Mouse (Mus musculus) mouse embryonic stem cell (cell line): Measurements from ENCODE around the gene Mepce.
"Not testable (repeated sequence)": the region's sequence is repeated elsewhere in the genome, so short reads cannot be mapped to it uniquely, and the experiment has no call there.

ENCODE experiments used
- in situ Hi-C, 2 experiments: fragments of 300-500 bp; cut with MboI; formaldehyde crosslinking; loops; 1 replicate in 1 of 2; 3 replicates in 1 of 2; pipeline ENCODE4 v1.14.3; 2019 to 2020; ENCODE audit warnings: low sequenced_read_pairs in 2 of 2, low pct_unique_long_range_greater_than_20kb in 1 of 2, mixed read lengths in 1 of 2; ENCODE audit not compliant: unreplicated experiment in 1 of 2

The Mepce gene

GRCm38 (mm10) chr5:137772755-137773154, 14.7 kb downstream of the Mepce start:
- in situ Hi-C loops = no loop called here

DNA sequence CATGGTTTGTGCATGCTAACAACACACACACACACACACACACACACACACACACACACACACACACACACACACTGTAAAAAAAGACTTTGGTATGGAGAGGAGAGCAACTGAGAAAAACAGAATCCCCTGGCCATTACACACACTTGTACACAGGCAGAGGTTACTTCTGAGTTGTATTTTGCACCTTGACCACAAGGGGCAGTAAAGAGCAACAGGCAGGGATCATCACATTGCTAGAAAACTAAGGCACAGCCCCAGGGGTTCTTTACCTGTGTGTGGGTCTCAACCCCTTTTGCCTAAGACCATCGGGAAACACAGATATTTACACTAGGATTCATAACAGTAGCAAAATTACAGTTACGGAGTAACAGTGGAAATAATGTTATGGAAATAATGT, 16.7 kb downstream of the Mepce start:
- in situ Hi-C loops = no loop called here

- in situ Hi-C loops = no loop called here
Measured at GRCm38 (mm10) chr5:137768475-137768874, 19.0 kb downstream of the Mepce start.

DNA sequence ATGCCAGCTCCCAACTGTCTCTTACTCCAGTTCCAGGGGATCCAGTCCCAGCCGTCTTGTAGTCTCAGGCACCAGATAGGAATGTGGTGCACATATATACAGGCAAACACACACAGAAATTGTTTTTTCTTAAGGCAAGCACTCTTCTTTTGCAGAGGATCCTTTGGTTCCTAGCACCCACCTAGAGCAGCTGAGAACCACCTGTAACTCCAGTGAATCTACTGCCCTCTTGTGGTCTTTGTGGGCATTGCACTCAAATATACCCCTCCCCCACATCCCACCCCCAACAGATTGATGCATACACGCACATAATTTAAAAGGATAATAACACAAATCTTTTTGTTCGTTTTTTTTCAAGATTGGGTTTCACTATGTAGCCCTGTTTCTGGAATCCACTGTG, 21.2 kb downstream of the Mepce start:
- in situ Hi-C loops = no loop called here

- in situ Hi-C loops = loop anchor here (5.0 kb wide), 1 partner anchor 112 kb away; no protein-coding TSS in a partner anchor
Measured at GRCm38 (mm10) chr5:137764609-137765340, 22.7 kb downstream of the Mepce start.

- in situ Hi-C loops = loop anchor here (5.0 kb wide), 1 partner anchor 108 kb away; no protein-coding TSS in a partner anchor
Measured at GRCm38 (mm10) chr5:137759971-137760412, 27.5 kb downstream of the Mepce start.

DNA sequence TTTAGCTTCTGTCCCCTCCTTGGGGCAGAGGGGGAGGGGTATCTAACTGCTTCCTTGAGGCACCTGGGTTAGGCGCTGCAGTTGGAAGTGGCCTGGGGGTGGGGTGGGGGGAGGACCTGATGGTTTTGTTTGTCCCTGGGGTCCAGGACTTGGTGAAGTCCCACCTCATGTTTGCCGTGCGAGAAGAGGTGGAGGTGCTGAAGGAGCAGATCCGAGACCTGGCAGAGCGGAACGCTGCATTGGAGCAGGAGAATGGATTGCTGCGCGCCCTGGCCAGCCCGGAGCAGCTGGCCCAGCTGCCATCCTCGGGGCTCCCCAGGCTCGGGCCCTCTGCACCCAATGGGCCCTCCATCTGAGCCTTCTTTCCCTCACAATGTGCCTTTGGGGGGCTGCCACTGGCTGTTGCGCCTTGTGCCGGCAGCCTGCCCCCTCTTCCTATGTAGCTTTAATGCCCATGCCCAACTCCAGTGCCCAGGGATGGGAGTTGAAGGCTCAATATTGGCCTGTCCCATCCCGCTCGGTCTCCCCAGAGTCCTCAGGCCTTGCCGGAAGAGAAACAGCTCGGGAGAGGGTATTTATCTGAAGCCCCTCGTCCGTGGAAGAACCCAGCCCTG, 28.4 kb downstream of the Mepce start:
- in situ Hi-C loops = no loop called here

DNA sequence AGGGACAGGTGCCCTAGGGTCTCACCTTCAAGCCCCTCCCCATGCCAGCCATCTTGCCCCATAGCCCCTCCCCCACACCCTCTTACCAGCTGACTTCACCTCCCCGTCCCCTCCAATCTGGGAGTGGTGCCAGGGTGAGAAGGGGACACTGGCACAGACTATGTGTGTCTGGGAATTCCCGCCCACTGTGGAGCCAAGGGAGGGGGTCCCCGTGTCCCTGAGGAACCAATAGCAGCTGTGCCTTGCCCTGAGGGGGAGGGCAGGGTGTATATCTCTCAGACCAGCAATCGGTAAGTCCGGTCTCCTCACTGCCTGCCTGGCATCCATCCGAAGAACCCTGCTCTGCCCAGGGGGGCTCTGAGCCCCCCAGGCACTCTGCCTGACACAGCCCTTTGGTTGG, 29.6 kb downstream of the Mepce start:
- in situ Hi-C loops = no loop called here

DNA sequence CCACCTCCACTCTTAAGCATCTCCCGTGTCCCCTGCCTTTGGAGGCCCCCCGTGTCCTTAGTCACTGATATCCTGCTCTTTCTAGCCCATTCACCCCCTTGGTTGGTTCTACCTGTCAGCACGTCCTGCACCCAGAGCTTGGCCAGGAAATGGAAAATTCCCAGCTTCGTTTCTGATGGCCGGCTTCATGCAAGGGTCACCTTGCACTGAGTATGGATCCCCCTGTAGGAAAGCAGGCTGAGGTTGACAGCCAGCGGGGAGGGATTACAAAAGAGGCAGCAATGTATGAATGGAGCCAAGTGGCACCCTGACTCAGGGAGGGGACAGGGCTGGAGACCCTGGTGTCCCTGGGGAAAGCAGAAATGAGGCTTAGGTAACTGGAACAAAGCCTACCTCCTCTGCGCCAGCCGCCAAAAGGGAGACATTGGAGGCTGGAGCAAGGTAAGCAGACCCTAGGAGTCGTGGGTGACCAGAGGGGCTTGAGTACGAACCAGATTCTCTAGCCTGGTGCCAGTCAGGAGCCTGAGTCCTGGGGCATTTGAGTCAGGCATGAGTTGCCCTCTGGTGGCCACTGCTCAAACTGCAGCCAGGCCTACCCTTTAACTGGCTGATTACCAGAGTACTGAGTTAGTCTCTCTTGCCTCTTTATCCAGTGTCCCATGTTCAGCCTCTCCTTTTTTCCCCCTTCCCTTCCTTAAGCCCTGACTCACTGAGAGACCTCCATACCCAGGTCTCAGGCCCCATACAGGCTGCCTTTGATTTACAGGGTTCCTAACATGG, 30.4 kb downstream of the Mepce start:
- in situ Hi-C loops = no loop called here

- in situ Hi-C loops = no loop called here
Measured at GRCm38 (mm10) chr5:137756106-137756505, 31.3 kb downstream of the Mepce start.

- in situ Hi-C loops = no loop called here
Measured at GRCm38 (mm10) chr5:137755425-137755824, 32.0 kb downstream of the Mepce start.

- in situ Hi-C loops = no loop called here
Measured at GRCm38 (mm10) chr5:137753111-137753832, 34.2 kb downstream of the Mepce start.

DNA sequence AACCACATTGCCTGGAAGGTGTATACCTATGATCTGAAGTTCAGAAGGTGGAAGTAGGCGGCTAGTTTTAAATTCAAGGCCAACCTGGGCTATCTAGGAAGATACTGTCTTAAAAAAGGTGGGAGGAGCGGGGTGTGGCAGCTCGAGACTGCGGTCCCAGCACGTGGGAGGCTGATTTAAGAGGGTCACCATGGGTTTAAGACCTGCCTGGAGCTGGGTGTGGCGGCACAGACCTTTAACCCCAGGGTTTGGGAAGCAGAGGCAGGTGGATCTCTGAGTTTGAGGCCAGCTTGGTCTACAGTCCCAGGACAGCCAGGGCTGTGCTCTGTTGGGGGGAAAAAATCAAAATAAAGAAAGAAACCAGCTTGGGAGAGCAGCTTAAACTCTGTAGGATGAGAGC, 35.5 kb downstream of the Mepce start:
- in situ Hi-C loops = no loop called here

DNA sequence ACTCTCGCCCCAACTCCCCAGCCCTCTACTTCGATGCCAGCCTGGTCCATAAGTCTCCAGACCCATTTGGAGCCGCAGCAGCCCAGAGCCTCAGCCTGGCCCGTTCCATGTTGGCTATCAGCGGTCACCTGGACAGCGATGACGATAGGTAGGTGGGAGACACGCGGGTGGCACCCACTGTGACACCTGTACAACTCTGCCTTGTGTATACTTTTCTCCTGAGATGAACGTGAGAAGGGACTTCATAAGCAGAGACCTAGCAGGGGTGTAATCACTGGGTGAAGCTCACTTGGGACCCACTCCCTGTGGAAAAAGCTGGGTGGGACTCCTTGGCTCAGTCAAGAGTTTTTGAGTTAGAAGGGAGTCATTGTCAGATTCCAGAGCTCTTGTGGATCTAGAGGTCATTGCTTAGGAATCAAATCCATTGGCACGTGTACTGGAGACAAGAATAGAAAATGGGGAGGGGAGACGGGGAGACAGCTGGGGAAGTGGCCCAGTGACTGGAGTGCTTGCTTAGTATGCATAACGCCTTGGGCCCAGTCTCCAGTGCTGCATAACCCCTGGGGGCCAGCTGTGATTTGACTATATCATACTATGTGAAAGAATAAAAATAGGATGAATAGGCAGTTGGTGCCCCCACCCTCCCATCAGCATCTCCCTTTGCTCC, 36.1 kb downstream of the Mepce start:
- in situ Hi-C loops = no loop called here

DNA sequence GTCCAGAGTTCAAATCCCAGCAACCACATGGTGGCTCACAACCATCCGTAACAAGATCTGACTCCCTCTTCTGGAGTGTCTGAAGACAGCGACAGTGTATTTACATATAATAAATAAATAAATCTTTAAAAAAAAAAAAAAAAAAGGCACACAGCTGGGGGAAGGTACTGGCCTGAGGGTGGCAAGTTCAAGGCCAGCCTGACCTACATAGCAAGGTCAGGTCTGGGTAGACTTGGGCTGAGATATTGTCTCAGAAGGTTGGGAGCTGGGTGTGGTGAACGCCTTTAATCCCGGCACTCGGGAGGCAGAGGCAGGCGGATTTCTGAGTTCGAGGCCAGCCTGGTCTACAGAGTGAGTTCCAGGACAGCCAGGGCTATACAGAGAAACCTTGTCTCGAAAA, 37.2 kb downstream of the Mepce start:
- in situ Hi-C loops = not testable (repeated sequence)

DNA sequence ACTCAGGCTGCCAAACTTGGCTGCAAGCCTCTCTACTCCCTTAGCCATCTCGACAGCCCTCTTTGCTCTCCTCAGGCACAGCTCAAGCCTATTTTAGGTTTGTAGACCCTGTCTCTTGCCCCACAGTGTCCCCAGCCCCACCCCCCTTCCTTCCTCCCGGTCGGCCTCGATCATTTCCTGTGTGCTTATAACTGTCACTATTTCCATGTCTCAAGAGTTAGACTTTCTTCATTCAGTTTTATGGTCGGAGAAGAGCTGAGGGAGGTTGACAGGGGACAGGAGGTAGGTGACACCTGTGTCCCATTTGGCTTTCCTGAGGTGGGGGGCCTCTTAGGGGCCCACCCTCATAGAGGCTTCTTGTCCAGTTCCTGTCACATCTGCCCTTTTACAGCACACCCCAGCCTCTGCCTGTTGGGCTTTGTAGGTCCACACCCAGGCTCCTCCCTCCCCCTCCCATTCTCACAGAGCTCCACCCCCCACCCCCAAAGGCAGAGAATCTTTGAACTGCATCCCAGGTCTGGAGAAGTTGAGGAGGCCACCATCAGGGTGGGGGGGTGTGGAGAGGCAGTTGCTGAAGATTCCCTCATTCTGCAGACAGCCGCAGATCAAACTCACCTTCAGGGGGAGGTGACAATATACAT, 38.1 kb downstream of the Mepce start:
- in situ Hi-C loops = no loop called here

DNA sequence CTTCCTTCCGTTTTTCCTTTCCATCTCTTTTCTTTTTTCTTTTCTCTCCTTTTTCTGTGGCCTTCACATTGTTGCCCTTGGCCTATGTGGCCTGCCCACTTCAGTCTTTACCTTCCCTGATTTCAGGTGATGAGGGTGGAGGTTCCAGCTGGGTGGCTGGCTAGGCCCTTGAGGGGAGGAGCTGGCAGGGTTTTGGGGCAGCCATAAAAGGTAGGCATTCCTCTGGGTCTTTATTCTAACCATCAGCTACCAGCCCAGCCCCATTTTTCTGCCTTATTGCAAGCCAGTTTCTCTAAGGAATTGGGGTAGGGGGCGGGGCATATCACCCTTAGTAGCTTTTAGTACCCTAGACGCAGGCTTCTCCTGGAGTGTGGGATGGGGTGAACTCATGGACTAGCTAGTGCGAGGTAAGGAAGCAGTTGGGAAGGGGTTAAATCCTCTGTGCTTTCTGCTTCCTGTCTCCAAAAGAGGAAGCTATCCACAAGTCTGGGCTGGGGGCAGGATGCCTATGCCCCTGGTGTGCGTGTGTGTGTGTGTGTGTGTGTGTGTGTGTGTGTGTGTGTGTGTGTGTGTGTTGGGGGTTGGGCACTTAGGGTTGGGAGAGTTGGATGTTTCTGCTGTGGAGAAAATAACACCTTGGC, 39.2 kb downstream of the Mepce start:
- in situ Hi-C loops = no loop called here
